Mouse (Mus musculus) embryonic fibroblast, embryonic 13.5 days (primary cell): Measurements from ENCODE around the gene Hsd17b6. TPM values are rescaled to one million over a fixed set of nuclear protein-coding genes. Genes with fewer than 3 reads are reported as not detected.

Experiments used
- H3K27ac ChIP-seq: 2 replicates; pipeline ENCODE4 v1.5.1; 2012; ENCODE audit warnings: low read length, control low read depth, inconsistent platforms; ENCODE audit not compliant: insufficient read depth
- H3K4me1 ChIP-seq: 2 replicates; pipeline ENCODE4 v1.6.1; 2011; ENCODE audit warnings: low read length; ENCODE audit not compliant: control insufficient read depth, insufficient read depth
- H3K4me3 ChIP-seq: 2 replicates; pipeline ENCODE4 v1.5.1; 2011; ENCODE audit warnings: mild to moderate bottlenecking, control low read depth, low read length; ENCODE audit not compliant: insufficient read depth
- CTCF ChIP-seq: IDR thresholded peaks from 2 replicates; pipeline ENCODE4 v1.5.1; 2011; ENCODE audit warnings: mild to moderate bottlenecking, control low read depth, low read length, moderate library complexity, borderline replicate concordance; ENCODE audit not compliant: insufficient read depth
- POLR2A ChIP-seq: IDR thresholded peaks from 2 replicates; pipeline ENCODE4 v1.6.1; 2011; ENCODE audit warnings: low read depth, mild to moderate bottlenecking, control low read depth, low read length, moderate library complexity
- polyA plus RNA-seq: library from polyadenylated mRNA; stranded (reverse); fragments of >200 nt; gene quantifications from 2 replicates; pipeline ENCODE4 v1.2.4, GENCODE M21; 2011; ENCODE audit warnings: low read depth; ENCODE audit not compliant: missing spikeins, insufficient read length

The Hsd17b6 gene
- polyA plus RNA-seq, 1 experiment = not detected

DNA sequence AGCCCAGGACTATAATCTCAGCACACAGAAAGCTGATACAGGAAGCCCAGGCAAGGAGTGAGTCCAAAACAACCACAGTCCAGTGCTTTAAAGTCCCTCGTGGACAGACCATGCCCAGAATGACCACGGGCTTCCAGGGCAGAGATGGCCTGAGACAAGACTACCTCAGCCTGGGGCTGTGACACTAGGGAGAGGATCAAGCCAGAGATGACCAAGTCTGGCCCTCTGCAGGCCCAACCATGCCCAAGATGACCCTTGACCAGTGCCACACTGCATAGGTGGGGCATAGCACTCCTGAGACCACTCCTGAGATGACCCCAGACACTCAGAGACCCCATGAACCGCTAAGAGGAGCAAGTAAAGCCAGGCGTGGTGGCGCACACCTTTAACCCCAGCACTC lies 2.3 kb upstream of the Hsd17b6 start:
- no peak for TF ChIP-seq POLR2A
- TF ChIP-seq CTCF = no peak
- Histone ChIP-seq H3K4me3 (no peak overlapping the region), H3K27ac (no peak overlapping the region), H3K4me1 (no peaks in the 10 kb centered on the region)

DNA sequence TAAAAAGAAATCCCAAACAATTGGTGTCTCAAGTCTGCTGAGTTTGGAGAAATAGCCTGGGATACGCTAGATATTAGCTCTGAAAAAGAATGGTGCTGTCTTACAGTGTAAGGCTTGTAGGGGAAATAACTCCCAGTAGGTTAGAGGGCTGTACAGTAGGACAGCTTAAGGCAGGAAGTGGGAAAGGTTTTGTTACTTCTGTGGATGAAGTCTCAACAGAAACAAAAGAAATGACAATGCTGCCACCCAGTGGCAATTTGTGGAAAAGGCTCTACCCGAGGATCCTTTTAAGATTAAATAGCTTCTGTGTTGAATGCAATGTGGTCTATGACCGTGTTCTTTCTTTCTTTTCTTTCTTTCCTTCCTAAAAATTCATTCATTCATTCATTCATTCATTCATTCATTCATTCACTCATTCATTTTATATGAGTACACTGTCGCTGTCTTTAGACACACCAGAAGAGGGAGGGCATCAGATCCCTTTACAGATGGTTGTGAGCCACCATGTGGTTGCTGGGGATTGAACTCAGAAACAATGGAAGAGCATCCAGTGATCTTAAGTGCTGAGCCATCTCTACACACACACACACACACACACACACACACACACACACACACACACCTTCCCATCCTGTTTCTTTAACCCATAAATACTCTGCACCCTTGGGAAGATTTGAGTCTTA lies 937 bp upstream of the Hsd17b6 start:
- Histone ChIP-seq H3K4me3 (no peak overlapping the region), H3K27ac (no peak overlapping the region), H3K4me1 (no peaks in the 10 kb centered on the region)
- TF ChIP-seq POLR2A = no peak
- no peak for TF ChIP-seq CTCF

DNA sequence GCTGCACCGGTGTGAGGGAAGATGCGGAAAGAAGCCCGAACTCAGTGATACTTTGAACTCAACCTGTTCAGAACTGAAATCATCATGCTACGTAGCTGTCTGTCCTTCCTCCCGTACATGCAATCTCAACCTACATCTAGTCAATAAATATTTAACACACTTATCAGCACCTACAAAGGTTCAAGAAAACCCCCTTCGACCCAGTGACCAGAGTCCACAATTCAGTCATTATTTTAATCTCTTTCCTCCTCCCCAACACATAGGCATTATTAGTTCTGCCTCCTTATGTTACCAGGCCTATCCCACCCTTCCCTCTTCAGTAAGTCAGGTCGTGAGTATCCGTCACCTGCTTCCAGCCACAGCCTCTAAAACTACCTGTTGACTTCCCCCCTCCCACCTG lies 1.9 kb downstream of the Hsd17b6 start:
- no peak for TF ChIP-seq POLR2A
- TF ChIP-seq CTCF = no peak
- H3K4me3 ChIP-seq = no peak overlapping the region
- H3K27ac ChIP-seq = no peak overlapping the region
- no peaks in the 10 kb centered on the region for H3K4me1 ChIP-seq

DNA sequence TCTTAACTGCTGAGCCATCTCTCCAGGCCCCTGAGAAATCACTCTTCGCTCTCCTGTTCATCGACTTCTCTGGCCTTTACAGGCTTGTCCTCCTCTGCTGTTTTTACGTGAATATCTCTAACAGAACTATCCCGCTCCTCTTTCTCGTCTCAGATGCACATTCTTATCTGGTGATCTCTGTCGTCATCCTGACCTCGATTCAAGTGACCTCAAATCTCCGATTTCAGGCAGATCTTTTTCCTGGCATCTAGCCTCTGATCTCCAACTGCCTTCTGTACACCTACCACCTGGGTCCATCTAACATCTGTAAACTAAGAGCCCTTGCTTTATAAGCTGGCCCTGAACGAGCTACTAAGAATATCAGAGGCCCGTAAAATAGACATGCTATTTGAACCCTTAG lies 2.5 kb downstream of the Hsd17b6 start:
- no peaks in the 10 kb centered on the region for H3K4me1 ChIP-seq
- no peak overlapping the region for H3K27ac ChIP-seq
- TF ChIP-seq CTCF (no peak), POLR2A (no peak)
- H3K4me3 ChIP-seq = no peak overlapping the region

DNA sequence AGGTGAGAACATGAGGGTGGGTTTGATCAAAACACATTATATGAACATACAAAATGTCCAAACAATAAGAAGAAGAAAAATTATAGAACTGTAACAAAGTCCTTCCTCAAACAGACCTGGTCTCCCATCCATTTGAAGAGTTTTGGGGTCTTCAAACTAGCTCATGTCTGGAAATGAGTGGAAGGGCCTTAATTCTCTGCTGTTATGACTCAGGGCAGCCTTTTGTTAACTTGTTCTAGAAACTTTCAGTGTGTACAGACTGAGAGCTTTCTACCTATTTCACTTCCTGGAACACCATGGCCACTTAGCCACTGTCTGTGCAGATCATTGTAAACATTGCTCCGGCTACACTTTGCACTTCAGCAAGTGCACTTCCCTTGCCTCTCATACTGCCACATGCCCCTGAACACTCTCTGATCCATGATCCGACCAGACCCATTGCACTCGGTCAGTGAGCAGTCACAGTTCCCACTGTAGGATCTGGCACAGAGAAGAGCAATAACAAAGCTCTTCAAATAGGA lies 4.1 kb downstream of the Hsd17b6 start:
- H3K27ac ChIP-seq = no peak overlapping the region
- no peaks in the 10 kb centered on the region for H3K4me1 ChIP-seq
- TF ChIP-seq POLR2A (no peak), CTCF (no peak)
- no peak overlapping the region for H3K4me3 ChIP-seq

DNA sequence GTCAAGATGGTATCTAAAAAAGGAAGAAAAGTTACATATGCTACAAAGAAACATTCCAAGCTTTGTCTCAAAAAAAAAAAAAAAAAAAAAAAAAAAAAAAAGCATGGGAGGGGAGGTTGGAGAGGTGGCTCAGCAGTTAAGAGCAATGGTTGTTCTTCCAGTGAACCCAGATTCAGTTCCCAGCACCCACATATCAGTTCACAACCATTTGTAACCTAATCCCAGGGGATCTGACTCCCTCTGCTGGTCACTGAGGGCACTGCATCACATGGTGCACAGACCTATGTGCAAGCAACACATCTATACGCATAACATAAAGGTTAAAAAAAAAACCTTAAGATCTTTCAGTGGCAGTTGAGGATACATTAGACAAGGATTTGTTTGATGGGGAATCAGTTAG lies 9.2 kb downstream of the Hsd17b6 start:
- TF ChIP-seq POLR2A = no peak
- TF ChIP-seq CTCF = peak; percentile 29; the same call in 1 of the 2 replicates
- Histone ChIP-seq H3K4me3 (no peak overlapping the region), H3K27ac (no peak overlapping the region), H3K4me1 (no peaks in the 10 kb centered on the region)

DNA sequence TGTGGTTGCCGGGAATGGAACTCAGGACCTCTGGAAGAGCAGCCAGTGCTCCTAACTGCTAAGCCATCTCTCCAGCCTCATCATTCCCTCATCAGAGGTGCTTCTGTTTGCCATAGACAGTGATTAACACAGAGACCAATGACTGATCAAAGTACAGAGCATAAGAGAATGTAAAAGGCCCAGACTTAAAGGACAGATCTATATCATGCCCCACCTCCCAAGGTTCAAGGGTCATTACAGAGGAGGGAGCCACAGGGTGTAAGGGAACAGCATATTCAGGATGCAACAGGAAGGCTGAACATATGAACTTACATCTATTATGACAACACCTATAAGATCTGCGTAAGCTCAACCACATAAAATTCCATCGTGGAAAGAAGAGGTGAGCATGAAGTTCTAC lies 10.7 kb downstream of the Hsd17b6 start:
- H3K4me1 ChIP-seq = no peaks in the 10 kb centered on the region
- no peak overlapping the region for H3K4me3 ChIP-seq
- H3K27ac ChIP-seq = no peak overlapping the region
- TF ChIP-seq POLR2A = no peak
- no peak for TF ChIP-seq CTCF

DNA sequence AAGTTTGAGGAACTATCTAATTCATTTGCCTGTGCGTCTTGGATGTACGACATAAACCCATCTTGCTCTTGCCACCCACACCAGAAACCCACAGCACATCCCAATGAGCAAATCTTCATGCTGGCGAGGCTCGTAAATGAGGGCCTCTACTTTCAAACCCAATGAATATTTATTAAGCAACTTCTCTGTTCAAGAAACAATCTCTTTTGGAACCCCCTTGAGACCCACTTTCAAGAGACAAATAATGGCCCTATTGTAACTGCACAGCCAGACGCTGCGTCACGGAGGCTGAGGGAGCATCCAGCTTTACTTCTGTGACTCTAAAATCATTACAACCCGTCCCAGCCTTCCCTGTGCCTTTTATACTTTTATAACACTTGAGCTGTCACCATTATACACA lies 21.8 kb downstream of the Hsd17b6 start:
- Histone ChIP-seq H3K4me1 (no peaks in the 10 kb centered on the region), H3K4me3 (no peak overlapping the region), H3K27ac (no peak overlapping the region)
- TF ChIP-seq POLR2A (no peak), CTCF (no peak)

DNA sequence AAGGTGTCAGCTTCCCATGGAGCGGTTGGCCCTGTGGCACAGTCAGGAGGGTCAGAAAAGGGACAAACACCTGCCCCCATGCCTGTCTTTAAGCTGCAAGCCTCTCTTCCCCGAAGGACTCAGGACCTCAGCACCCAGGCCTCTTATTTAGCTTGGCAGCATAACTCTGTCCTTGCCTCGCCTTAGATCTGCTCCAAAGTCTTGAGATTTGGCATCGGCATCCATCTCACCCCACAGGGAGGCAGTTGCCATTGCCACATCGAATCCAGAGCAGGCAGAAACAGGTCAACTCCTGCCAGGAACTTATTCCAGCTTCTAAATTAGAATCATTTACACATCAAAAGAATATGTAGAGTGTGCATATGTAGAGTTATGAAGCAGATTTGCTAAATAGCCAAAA lies 22.8 kb downstream of the Hsd17b6 start:
- no peak for TF ChIP-seq POLR2A
- TF ChIP-seq CTCF = no peak
- no peak overlapping the region for H3K27ac ChIP-seq
- no peak overlapping the region for H3K4me3 ChIP-seq
- H3K4me1 ChIP-seq = no peaks in the 10 kb centered on the region

DNA sequence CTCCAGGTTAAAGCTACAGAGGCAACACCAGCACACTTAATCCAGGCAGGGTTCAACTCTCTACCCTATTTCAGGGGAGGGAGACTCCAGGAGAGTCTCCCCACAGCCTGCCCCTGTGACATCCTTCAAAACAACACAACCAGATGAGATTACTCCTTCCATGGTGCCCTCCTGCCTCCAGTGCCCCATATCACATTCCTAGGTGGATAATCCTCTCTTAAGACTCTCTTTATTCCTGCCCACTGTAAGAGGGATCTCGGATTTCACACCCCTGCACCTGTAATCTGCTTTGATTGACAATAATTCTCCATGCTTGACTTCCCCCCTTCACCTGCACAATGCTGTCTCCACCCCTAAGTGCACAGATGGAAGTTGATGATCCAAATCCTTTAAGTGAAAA lies 31.9 kb downstream of the Hsd17b6 start:
- Histone ChIP-seq H3K4me1 (no peaks in the 10 kb centered on the region), H3K4me3 (no peak overlapping the region), H3K27ac (no peak overlapping the region)
- TF ChIP-seq CTCF (no peak), POLR2A (no peak)
